Mouse (Mus musculus) stomach, embryonic 14.5 days (tissue): Measurements from ENCODE around the gene Ntng2. TPM values are rescaled to one million over a fixed set of nuclear protein-coding genes. Genes with fewer than 3 reads are reported as not detected.

Experiments
- ATAC-seq: fragments of 200-750 bp; cut with Nextera tagmentation; 2 replicates; pipeline ENCODE4 v1.8.0; 2017; ENCODE audit warnings: low read depth, moderate TSS enrichment; ENCODE audit not compliant: insufficient number of reproducible peaks, insufficient read depth, low FRiP score
- H3K27ac ChIP-seq: fragments of 300-500 bp; sonication (generic); 2 replicates; pipeline ENCODE4 v1.5.1; 2014; ENCODE audit warnings: mild to moderate bottlenecking, low read length, moderate library complexity, mixed read lengths
- H3K27me3 ChIP-seq: fragments of 300-500 bp; sonication (generic); 2 replicates; pipeline ENCODE4 v1.6.1; 2014; ENCODE audit warnings: low read length, control low read depth, mixed read lengths; ENCODE audit not compliant: control insufficient read depth, insufficient read depth
- H3K36me3 ChIP-seq: fragments of 300-500 bp; sonication (generic); 2 replicates; pipeline ENCODE4 v1.6.1; 2014; ENCODE audit warnings: mild to moderate bottlenecking, control low read depth, low read length, moderate library complexity, mixed read lengths; ENCODE audit not compliant: control insufficient read depth, insufficient read depth
- H3K4me1 ChIP-seq: fragments of 300-500 bp; sonication (generic); 2 replicates; pipeline ENCODE4 v1.6.1; 2014; ENCODE audit warnings: low read length, control low read depth, mixed read lengths; ENCODE audit not compliant: control insufficient read depth, insufficient read depth
- H3K4me2 ChIP-seq: fragments of 300-500 bp; sonication (generic); replicated peaks from 2 replicates; pipeline ENCODE4 v1.6.1; 2014; ENCODE audit warnings: low read depth, low read length, control low read depth
- H3K4me3 ChIP-seq: fragments of 300-500 bp; sonication (generic); 2 replicates; pipeline ENCODE4 v1.5.1; 2014; ENCODE audit warnings: low read depth, low read length, control low read depth
- H3K9ac ChIP-seq: fragments of 300-500 bp; sonication (generic); replicated peaks from 2 replicates; pipeline ENCODE4 v1.6.1; 2014; ENCODE audit warnings: low read depth, mild to moderate bottlenecking, control low read depth, low read length, moderate library complexity, mixed read lengths
- H3K9me3 ChIP-seq: fragments of 300-500 bp; sonication (generic); 2 replicates; pipeline ENCODE4 v1.6.1; 2016; ENCODE audit warnings: low read depth, low read length, control low read depth; ENCODE audit not compliant: control insufficient read depth
- WGBS: fragments of 180-500 bp; shearing (Covaris S2); extraction: QIAGEN DNeasy Blood & Tissue Kit; methylation state at CpG from one replicate; pipeline ENCODE4 v1.1.7; 2014; 5-methylcytosine and 5-hydroxymethylcytosine counted together
- polyA plus RNA-seq: library from polyadenylated mRNA; unstranded; fragments of >200 nt; fragmentation: Nextera tagmentation; extraction: Ambion mirVana; gene quantifications from 2 replicates; pipeline ENCODE4 v1.2.1, GENCODE M21; 2014

Gene Ntng2
- polyA plus RNA-seq, 1 experiment from 2014 or later, result 0.49 TPM

GRCm38 (mm10) chr2:29168067-29168466 lies 84.7 kb downstream of the Ntng2 start:
- Histone ChIP-seq H3K4me3 (no peak overlapping the region), H3K27me3 (no peaks in the 10 kb centered on the region), H3K9ac (no peak overlapping the region), H3K36me3 (peaks cover 46% of the 10 kb centered on the region), H3K4me1 (no peaks in the 10 kb centered on the region), H3K4me2 (no peak overlapping the region), H3K27ac (no peak overlapping the region), H3K9me3 (no peaks in the 10 kb centered on the region)
- WGBS, result 87% methylated on average over 5 of the region's 5 CpGs
- no peak for ATAC-seq

GRCm38 (mm10) chr2:29151941-29152340 lies 100.9 kb downstream of the Ntng2 start:
- Histone ChIP-seq H3K27me3 (no peaks in the 10 kb centered on the region), H3K4me2 (no peak overlapping the region), H3K36me3 (peaks cover 61% of the 10 kb centered on the region), H3K9ac (no peak overlapping the region), H3K4me1 (no peaks in the 10 kb centered on the region), H3K27ac (no peak overlapping the region), H3K4me3 (no peak overlapping the region), H3K9me3 (no peaks in the 10 kb centered on the region)
- ATAC-seq, result no peak
- WGBS, result 64% methylated on average over 2 of the region's 2 CpGs

Other genes with a start within 250 kb of the Ntng2 start
- 0.55 and 0.59 TPM in 2 replicates for gene Cfap77, start 197.9 kb downstream of the Ntng2 start, polyA plus RNA-seq
- 9.9 and 10.4 TPM in 2 replicates for gene Ttf1, start 192.7 kb downstream of the Ntng2 start, polyA plus RNA-seq
- 18.3 and 21.7 TPM in 2 replicates for gene Setx, start 128.8 kb downstream of the Ntng2 start, polyA plus RNA-seq
- 47.7 and 51.7 TPM in 2 replicates for gene Med27, start 93.8 kb upstream of the Ntng2 start, polyA plus RNA-seq